Mouse (Mus musculus) c-Kit-positive CD71-positive TER-119-positive erythroid progenitor cells, embryonic 14.5 days (primary cell): ENCODE data around the gene Ptgs1.

ENCODE experiments used
- DNase-seq: peaks from one replicate; pipeline ENCODE4 v3.0.0-alpha.2; 2013; ENCODE audit warnings: low spot score

The Ptgs1 gene

GRCm38 (mm10) chr2:36251156-36251555 lies 20.9 kb downstream of the Ptgs1 start:
- DNase-seq, result no peak

- no peak for DNase-seq
These were observed 22.3 kb downstream of the Ptgs1 start for GRCm38 (mm10) chr2:36252505-36252904.

DNA sequence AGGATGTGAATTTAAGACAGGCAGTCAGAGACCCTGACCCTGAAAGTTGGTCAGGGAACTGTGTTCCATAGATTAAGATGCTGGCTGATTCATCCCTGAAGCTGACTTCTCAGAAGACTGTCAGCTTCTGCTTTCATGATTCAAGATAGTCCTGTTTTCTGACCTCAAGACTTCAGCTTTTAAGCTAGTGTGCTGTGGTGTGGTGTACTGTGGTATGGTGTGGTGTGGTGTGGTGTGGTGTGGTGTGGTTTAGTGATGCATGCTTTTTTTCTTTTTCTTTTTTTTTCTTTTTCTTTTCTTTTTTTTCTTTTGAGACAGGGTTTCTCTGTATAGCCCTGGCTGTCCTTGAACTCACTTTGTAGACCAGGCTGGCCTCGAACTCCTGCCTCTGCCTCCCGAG lies 24.2 kb downstream of the Ptgs1 start:
- DNase-seq, result no peak

DNA sequence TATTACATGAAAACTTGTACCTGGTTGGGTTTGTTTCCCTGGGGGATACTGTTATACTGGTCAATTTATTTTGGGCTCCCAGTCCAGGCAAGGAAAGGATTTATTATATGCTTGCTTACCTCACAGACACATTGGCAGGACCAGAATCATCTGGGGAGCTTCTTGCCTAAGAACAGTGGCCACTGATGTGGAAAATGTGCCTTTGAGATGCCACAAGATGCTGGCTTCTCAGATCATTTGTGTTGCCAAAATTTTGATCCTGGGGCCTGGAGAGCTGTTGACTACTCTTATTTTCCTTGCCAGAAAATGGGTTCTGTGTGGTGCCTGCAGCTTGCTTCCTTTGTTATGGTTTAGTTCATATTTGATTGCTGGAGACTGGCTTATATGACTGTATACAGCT lies 26.7 kb downstream of the Ptgs1 start:
- DNase-seq, result no peak

- DNase-seq, result no peak
These were observed 29.2 kb downstream of the Ptgs1 start for GRCm38 (mm10) chr2:36259382-36259781.

- DNase-seq, result no peak
These were observed 29.7 kb downstream of the Ptgs1 start for GRCm38 (mm10) chr2:36259798-36260540.

DNA sequence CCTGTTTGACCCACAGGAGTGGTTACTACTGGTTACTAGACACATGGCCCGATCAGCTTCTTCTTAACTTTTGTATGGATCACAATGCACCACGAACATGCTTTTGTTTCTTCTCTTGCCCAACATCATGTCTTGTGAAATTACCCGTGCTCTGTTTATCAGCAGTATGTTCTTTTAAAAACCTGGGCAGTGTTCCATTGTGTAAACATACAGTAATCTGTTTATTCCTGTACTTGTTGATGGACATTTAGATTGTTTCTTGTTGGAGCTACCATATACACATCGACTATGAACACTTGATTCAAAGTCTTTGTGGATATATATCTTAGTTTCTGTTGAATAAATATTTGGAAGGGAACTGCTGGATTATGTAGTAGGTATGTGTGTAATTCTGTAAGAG lies 31.8 kb downstream of the Ptgs1 start:
- DNase-seq, result no peak

- DNase-seq, result no peak
These were observed 39.2 kb downstream of the Ptgs1 start for GRCm38 (mm10) chr2:36269458-36269857.

GRCm38 (mm10) chr2:36270186-36270585 lies 40.0 kb downstream of the Ptgs1 start:
- DNase-seq, result no peak

- DNase-seq, result no peak
These were observed 40.9 kb downstream of the Ptgs1 start for GRCm38 (mm10) chr2:36271085-36271484.

GRCm38 (mm10) chr2:36272288-36272950 lies 42.2 kb downstream of the Ptgs1 start:
- DNase-seq, result no peak

- peak; percentile 45 for DNase-seq
These were observed 46.2 kb downstream of the Ptgs1 start for GRCm38 (mm10) chr2:36276454-36276853.

DNA sequence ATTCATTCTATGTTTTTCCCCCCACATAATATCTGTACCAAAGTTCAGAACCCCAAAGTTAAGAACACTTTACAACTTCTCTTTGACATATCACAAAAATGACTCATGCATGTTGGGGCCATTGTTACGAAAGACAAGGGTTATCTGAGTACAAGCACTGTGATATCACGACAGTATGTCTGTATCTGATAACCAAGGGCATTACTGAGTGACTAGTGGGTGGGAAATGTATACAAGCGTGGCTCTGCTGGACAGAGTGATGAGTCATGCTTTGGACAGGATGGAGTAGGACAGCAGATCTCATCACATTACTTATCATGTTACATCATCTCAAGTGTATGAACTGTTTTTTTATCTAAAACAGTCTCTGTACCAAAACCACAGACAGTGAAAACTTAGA lies 48.5 kb downstream of the Ptgs1 start:
- no peak for DNase-seq

DNA sequence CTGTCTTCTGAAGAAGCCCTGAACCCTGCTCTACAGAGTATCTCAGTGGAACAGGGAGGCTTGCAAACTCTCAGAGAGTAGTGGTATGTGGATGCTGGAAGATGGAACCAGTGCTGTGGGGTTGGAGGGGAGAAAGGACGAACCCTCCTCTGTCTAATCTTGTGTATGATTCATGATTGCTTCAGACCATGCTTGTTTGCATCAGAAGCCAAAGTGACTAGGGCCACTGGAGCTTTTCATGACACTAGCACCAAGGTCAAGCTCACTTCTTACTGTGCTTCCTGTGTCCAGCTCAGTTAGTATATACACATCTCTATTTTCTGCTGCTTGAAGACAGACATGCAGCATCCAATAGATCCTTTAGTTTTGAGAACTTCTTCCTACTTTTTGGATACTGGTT lies 50.9 kb downstream of the Ptgs1 start:
- no peak for DNase-seq

GRCm38 (mm10) chr2:36282301-36282700 lies 52.1 kb downstream of the Ptgs1 start:
- DNase-seq, result no peak
